Mouse (Mus musculus) cerebellum, postnatal 36 days (tissue): ENCODE measurements around the gene Zfp169.
A peak's percentile ranks its signal among the peaks of the same experiment; 100 is the strongest.

ENCODE experiments used
- DNase-seq, 2 experiments: peaks; one replicate each; pipeline ENCODE4 v3.0.0; 2021 to 2022; ENCODE audit warnings: mixed read lengths in 2 of 2

Gene Zfp169

DNA sequence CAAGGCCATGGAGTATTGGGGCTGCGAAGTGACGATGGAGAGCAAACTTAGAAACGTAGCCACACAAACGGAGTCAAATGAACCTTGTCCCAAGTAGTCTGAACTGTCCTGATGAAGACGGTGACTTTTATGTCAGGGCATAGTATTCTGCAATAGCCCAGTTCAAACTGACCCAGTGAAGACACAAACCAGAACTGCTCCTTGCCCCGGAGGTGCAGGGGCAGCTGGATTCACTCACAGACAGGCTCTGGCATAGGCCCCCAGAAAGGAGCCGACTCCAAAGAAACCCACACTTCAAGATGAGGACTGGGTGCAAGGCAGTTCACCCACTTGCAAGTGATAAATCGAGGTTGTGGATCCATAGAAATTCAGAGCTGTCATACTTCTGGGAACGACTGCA, 4.6 kb downstream of the Zfp169 start:
- DNase-seq, result no peak

DNA sequence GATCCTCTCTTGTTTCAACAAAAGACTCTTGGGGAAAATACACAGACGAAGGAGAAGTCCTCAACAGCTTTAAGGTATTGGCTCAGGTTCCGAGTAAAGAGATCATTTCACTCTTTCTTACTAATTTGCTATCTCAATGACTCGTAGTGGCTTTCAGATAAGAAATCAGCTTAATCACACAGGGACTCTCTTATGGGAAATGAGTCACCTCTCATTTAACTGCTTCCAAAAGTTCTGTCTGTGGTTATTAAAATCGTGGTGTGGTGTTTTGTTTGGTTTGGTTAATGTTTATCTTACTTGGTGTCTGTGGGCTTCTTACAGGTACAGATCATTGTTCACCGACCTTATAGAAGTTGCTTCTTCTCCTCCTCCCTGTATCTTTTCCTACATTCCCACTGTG, 10.8 kb downstream of the Zfp169 start:
- no peak for DNase-seq

GRCm38 (mm10) chr13:48498676-48499075, 14.6 kb downstream of the Zfp169 start:
- DNase-seq, result no peak

DNA sequence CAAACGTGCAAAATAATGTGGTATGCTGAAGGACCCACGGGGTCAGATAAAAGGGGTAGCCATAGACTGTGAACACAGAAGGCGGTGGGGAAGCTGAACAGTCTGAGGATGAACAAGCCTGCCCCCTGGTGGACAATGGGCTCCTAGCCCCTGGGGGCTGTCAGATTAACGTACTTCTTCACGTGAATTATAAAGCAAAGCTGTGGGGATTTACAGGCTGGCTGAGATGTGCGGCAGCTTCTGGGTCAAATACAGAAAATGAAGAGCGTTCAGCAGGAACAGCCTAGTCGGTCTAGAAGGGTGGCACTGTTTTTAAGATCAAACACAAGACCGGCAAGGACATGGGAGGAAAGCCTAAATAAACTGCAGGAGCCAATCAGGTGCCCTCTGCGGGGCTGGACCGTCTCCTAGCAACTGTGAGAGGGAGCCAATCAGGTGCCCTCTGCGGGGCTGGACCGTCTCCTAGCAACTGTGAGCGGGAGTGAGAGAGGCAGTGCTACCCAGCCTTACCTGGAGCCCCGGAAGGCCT, 15.5 kb downstream of the Zfp169 start:
- DNase-seq, result peak; percentile 56 to 59

DNA sequence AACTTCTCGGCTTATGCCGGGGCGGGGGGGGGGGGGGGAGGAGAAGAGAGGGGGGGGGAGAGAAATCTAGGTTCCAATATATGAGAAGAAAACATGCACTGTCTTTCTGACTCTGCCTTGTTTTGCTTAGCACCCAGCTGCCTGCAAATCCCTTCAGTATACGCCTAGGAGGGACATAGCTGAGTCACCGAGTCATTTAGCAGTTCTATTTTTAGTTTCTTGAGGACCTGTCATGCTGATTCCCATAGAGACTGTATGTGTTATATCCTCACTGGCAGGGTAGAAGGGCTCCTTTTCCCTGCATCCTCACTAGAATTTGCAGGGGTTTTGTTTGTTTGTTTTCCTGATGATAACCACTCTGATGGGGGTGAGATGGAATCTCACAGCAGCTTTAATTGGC, 20.1 kb downstream of the Zfp169 start:
- DNase-seq, result no peak

DNA sequence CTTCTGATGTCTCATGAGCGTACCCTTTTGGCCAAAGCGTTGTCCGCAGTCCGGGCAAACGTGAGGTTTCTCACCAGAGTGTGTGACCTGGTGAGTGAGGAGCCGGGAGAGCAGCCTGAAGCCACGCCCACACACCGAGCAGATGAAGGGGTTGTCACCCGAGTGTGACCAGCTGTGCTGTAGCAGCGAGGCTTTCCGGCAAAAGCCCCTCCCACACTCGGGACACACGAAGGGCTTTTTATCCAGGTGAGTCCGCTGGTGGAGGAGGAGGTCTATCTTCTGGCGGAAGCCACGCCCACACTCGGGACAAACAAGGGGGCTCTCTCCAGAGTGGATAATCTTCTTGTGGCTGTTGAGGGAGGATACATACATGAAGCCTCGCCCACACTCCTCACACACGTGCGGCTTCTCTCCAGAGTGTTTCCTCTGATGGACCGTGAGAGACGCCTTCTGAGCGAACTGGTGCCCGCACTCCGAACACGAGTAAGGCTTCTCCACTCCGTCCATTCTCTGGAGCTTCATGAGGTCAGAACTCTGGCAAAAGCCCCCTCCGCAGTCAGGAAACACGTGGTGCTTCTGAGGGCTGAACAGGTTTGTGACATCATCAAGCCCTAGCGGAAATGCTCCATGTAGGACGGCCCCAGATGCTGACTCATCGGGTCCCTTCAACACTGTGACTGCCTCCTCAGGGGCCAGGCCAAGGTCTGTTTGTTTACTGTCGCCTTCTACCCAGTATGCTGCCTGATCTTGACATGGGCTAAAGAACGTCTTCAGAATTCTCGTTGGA, 22.7 kb downstream of the Zfp169 start:
- DNase-seq, result no peak

- no peak for DNase-seq
Measured at GRCm38 (mm10) chr13:48483606-48484005, 29.6 kb downstream of the Zfp169 start.

- DNase-seq, result no peak
Measured at GRCm38 (mm10) chr13:48468656-48469180, 44.5 kb downstream of the Zfp169 start.

DNA sequence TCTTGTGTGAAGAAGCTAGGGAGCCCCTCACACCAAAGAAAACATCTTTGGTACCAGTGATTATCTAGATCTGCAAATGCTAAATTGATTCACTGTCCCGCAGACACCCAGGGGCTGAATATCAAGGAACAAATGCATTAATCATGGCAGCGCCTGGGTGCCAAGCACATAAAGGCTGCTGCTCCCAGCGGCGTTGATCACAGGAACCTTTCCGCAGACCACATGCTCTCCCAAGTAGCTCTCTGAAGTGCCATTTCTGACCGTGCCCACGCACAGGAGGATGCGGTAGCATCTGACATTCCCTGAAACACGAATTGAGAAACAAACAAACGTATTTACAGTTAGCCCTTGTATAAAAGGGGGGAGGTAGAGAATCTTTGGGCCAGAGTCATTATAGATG, 47.1 kb downstream of the Zfp169 start:
- DNase-seq, result no peak

- DNase-seq, result peak; percentile 60 to 76
Measured at GRCm38 (mm10) chr13:48464170-48464569, 49.1 kb downstream of the Zfp169 start.

DNA sequence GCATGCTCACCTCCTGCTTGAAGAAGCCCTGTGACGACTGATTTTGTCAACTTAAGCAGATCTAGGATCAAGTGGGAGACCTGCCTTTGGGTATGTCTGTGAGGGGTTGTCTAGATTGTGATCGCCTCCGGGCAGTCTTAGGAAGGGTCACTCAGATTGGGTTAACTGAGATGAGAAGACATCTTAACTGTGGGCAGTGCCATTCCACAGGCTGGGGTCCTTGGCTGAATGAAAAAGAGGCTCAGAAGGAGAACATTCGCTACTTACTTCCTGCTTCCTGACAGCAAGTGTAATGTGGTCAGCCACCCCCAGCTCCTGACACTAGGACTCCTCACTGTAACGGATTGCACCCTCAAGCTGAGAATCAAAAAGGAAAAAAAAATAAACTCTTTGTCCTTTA, 54.0 kb downstream of the Zfp169 start:
- no peak for DNase-seq

- DNase-seq, result no peak
Measured at GRCm38 (mm10) chr13:48448119-48448518, 65.1 kb downstream of the Zfp169 start.

- DNase-seq, result no peak
Measured at GRCm38 (mm10) chr13:48443996-48444395, 69.3 kb downstream of the Zfp169 start.

DNA sequence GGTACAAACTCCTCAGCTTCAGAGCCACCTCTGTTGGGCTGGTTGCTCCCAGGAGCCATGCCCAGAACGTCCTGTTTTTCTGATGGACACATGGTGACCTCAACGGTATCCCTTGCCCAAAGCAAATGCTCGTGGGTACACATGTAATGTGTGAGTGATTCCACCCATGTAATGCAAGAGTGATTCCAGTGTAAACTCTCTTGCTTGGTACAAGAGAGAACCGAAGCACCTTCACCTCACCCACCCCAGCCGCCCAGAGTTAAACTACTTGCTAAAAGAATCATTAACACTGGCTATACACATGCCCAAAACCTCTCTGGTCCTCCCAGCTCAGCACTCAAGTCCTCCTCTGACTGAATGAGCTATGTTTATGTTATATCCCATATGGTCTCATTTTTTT, 74.9 kb downstream of the Zfp169 start:
- no peak for DNase-seq
